Mouse (Mus musculus) spleen, adult 12 weeks (tissue): Measurements from ENCODE around the gene Fgf2.

Source experiments
- DNase-seq: peaks from one replicate; pipeline ENCODE4 v3.0.0; 2022; ENCODE audit warnings: low spot score

Gene Fgf2

DNA sequence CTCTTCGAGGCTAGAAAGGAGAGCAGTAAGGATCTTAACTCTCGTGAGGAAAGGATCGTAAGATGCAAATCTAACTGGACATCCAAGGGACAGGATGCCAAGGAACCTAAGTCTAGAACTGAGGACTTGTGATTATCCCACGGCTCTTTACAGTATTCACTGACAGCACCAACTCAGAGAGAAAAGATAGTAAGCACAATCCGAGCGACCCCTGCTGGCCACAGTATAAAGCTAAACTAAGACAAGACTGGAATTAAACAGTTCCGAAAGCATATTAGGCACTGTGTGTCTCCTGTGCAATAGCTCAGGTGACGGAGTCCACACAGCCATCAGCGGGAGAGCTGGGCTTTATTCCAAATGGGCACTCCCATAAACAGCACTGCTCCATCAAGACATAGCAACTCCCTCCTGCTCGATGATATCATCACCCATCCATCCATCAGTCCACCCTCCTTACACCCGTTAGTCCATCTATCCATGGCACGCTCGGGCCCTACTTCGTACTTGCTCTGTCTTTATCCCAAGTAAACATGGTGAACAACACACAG is 66.3 kb downstream of the Fgf2 start:
- peak; percentile 38 for DNase-seq

DNA sequence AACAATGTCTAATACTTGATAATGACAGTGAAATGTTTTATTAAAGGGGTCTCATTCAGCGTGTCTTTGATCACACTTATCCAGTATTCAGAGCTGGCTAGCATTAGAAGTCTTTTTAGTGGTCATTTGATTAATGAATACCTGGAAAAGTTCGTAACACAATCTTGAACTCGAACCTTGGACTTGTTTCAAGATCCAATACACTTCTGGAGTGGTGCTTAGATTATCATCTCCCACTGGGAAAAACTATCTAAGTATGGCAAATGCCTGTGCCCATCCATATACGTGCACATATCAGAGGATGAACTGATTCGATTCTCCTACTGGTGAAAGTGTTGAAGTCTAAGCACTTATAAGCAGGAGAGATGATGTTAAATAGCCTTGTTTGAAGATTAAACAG is 70.2 kb downstream of the Fgf2 start:
- no peak for DNase-seq

DNA sequence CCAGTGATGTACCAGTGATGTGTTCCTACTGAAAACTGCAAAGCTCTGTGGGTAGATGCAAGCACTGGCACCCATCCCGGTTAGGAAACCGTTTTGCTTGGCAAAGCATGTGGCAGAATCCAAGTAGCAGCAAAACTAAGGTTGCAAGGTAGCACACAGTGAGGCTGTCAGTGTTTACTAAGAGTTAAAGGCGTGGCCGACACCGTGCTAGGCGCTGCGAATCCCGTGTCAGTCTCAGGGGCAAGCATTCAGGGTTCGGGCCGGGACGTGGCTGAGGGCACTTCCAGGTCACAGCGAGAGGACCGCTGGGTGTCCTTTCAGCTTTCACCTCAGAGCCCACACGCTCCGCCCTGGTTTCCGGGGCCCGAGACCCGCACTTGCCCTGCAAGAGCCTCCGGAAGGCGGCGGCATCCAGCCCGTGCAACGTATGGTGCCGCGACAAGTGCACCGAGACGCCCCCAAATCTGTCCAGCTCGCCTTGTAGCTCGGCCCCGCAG is 70.9 kb downstream of the Fgf2 start:
- no peak for DNase-seq

DNA sequence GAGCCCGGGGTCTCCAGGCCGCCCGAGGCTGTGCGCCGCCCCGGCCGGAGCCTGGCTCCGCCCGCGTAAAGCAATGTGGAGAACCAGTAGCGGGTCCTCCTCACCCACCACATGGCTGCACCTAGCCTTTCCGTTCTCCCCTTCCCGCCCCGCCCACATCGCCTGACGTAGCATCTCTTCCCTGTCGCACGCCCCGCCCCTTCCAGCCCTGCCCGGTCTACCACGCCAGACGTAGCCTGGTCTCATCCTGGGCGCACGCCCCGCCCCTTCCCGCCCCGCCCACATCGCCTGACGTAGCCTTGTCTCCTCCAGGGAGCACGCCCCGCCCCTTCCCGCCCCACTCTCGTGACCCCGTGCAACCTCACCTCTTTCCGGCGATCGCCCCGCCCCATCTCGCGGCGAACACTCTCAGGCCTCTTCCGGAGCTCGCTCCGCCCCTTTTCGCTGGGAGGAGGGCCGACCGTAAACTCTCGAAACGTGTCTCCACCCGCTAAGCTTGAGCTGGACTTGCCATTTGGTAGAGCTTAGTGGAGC is 71.4 kb downstream of the Fgf2 start, which contains the start of gene Spata5:
Spata5 (plus strand) TSS at position 439 of the 534 bp plus-strand sequence.
- peak; percentile 93 for DNase-seq

DNA sequence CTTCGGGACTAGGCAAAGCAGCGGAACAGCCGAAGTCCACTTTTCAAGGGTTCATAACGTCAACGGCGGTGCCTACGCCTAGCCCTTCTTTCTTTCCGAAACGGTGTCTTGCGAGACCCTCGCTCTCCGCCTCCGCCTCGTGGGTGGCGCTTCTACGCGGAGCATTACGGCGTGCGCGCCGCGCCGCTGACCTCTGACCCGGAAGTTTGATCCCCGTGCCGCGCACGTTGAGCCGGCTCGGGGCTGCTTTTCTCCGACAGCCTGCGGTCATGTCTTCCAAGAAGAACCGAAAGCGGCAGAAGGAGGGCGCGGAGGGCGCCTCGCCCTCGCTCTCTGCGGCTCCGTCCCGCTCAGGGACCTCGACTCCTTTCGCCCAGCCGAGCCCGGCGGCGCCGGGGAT is 71.9 kb downstream of the Fgf2 start, which contains the start of gene Nudt6:
Nudt6 (minus strand) TSS at position 140 of the 400 bp plus-strand sequence.
- peak; percentile 83 for DNase-seq

DNA sequence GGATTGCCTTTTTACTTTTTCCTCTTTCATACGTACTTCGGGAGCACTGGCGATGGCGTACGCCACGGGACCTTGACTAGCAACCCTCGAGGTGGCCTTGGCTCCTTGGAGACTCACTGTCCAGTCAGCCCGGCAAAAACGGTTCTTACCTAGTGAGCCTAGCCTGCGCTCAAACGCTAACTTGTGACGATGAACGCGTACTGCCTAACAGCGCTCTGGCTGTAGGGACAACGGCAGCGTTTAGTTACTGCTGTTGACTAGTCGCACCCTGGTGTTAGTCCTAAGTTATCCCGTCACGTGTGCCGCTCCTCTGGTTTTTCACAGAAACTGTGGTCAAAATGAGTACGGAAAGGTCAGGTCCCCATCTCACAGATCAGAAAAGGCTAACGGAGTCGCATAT is 72.5 kb downstream of the Fgf2 start:
- peak; percentile 8 for DNase-seq

DNA sequence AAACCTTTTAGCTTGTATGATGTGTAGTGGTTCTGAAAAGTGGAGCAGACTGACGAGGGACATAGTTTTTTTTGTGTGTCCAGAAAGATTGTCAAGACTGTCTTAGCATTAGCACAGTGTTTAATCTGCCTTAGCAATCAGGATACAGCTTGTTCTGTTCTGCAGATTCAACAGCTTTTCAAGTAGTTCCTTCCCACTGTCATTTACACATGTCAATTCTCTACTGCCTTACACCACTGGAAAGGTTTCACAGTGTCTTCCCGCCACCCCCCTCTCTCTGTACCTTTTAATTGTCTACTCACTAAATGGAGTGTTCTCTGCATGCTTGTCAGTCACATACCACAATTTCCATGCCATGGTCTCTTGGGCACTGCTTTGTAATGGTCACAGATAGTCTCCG is 73.0 kb downstream of the Fgf2 start:
- no peak for DNase-seq

DNA sequence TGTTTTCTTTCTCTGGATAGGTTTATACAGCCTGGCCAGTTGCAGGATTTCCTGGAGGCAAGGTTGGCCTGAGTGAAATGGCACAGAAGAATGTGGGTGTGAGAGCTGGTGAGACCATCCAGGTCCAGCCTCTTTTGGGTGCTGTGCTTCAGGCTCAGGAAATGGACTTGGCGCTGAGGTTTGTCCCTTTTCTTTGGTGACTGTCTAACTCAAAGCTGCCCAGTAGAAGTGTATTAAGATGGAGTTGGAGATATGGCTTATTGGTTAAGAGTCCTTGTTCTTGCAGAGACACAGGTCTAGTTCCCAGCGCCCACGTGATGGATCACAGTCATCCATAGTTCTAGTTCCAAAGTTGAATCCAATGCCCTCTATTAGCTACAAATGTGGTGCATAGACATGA is 77.9 kb downstream of the Fgf2 start:
- DNase-seq, result no peak

DNA sequence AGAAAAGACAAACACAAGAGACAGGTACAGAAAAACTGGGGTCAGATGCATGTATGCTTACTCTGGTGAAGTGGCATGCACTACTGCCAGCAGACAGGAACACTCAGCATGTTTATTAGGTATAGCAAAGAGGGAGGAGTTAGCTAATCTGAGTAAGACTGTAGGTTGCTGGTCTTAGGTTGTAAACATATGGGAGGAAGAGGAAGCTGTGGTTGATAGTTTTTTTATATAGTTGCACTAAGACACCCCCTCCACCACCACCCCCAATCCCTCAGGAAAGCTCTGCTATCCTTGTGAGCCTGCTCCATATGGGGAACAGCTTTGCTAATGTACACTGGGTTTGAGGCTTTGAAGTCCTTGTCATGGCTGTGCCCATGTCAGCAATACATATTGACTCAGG is 82.2 kb downstream of the Fgf2 start:
- no peak for DNase-seq

DNA sequence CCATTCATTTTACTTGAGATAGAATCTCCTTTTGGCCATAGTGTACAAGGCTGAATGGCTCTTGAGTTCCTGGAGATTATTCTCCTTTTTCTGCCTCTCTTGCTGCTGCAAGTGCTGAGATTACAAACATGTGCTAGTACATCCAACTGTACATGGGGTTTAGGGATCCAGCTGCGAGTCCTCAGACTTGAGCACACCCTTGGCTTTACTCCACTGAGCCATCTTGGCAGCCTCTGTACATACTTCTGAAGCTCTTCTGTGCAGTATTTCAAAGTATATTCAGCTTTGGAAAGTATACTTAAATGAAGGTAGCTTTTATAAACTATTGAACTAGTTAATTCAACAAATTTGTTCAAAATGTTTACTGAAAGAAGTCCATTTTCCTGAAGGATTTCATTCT is 91.6 kb downstream of the Fgf2 start:
- DNase-seq, result no peak

DNA sequence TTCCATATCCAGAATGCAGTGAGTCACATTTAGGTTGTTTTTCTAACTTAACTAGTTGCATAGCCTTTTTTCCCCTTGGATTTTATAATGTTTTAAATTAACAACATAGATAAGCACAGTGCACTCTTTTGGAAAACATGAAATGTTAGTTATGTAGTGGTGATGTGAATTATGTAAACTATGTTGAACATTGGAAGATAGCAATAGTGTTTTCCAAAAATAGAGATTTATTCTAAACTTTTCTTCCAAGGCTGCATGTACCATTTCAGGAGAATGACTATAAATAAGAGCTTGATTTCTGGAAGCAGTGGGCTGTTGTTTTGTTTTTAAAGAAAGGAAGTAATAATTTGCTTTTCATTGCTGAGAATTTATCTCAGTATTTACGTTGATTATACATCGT is 95.3 kb downstream of the Fgf2 start:
- DNase-seq, result no peak

DNA sequence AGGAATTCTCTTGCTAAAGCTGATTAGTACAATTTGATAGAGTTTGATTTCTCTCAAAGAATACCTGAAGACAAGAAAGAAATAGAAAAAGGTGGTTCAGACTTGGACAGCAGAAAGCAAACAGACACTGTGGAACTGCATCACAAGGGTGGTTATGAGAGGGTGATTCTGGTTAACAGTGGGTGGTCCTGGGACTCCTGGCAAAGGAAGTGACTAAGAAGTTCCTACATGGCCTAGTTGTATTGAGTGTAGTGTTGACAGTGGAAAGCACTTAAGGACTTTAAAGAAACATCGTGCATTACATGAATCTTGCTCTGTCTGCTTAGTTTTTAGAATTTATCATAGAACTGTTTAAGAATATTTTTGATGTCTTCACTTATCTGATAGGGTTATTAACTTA is 107.8 kb downstream of the Fgf2 start:
- no peak for DNase-seq
